Mouse (Mus musculus) limb, embryonic 10.5 days (tissue): ENCODE data around the gene Srd5a1. TPM values are rescaled to one million over a fixed set of nuclear protein-coding genes. Genes with fewer than 3 reads are reported as not detected.

ENCODE experiments used
- DNase-seq: peaks from one replicate; pipeline ENCODE4 v3.0.0-alpha.2; 2017; ENCODE audit warnings: low spot score
- H3K27ac ChIP-seq: fragments of 300-500 bp; sonication (generic); 2 replicates; pipeline ENCODE4 v1.5.1; 2016; ENCODE audit warnings: mild to moderate bottlenecking
- H3K27me3 ChIP-seq: fragments of 300-500 bp; sonication (generic); 2 replicates; pipeline ENCODE4 v1.6.1; 2016; ENCODE audit warnings: low read depth, mild to moderate bottlenecking; ENCODE audit not compliant: poor library complexity, severe bottlenecking
- H3K36me3 ChIP-seq: fragments of 300-500 bp; sonication (generic); 2 replicates; pipeline ENCODE4 v1.6.1; 2016; ENCODE audit warnings: mild to moderate bottlenecking, moderate library complexity
- H3K4me1 ChIP-seq: fragments of 300-500 bp; sonication (generic); 2 replicates; pipeline ENCODE4 v1.6.1; 2016
- H3K4me3 ChIP-seq: fragments of 300-500 bp; sonication (generic); 2 replicates; pipeline ENCODE4 v1.5.1; 2016; ENCODE audit warnings: mild to moderate bottlenecking, moderate library complexity
- H3K9me3 ChIP-seq: fragments of 300-500 bp; sonication (generic); replicated peaks from 2 replicates; pipeline ENCODE4 v1.6.1; 2016; ENCODE audit warnings: mild to moderate bottlenecking
- WGBS: fragments of 180-500 bp; shearing (Covaris S2); methylation state at CpG from one replicate; pipeline ENCODE4 v1.1.7; 2016; 5-methylcytosine and 5-hydroxymethylcytosine counted together
- polyA plus RNA-seq: library from polyadenylated mRNA; unstranded; fragments of >200 nt; fragmentation: Nextera tagmentation; extraction: Ambion mirVana; gene quantifications from 2 replicates; pipeline ENCODE4 v1.2.1, GENCODE M21; 2016

Srd5a1 gene
- polyA plus RNA-seq, 1 experiment from 2014 or later: 29.6 TPM

GRCm38 (mm10) chr13:69531431-69531830, 79.8 kb downstream of the Srd5a1 start:
- no peak for DNase-seq
- Histone ChIP-seq H3K27ac (no peak overlapping the region), H3K9me3 (no peaks in the 10 kb centered on the region), H3K4me3 (peak overlapping the region; percentile 88), H3K36me3 (peaks cover 30% of the 10 kb centered on the region), H3K4me1 (peaks cover 51% of the 10 kb centered on the region), H3K27me3 (no peaks in the 10 kb centered on the region)
- 58% methylated on average over 6 of the region's 6 CpGs for WGBS

- Histone ChIP-seq H3K36me3 (peaks cover 30% of the 10 kb centered on the region), H3K27me3 (no peaks in the 10 kb centered on the region), H3K27ac (no peak overlapping the region), H3K4me3 (peak overlapping the region; percentile 88; the same call in 1 of the 2 replicates), H3K4me1 (peaks cover 51% of the 10 kb centered on the region), H3K9me3 (no peaks in the 10 kb centered on the region)
- 90% methylated on average over 6 of the region's 6 CpGs for WGBS
- DNase-seq: no peak
Observed at GRCm38 (mm10) chr13:69530951-69531350, 80.3 kb downstream of the Srd5a1 start.

- Histone ChIP-seq H3K36me3 (peaks cover 30% of the 10 kb centered on the region), H3K9me3 (no peaks in the 10 kb centered on the region), H3K4me3 (no peak overlapping the region), H3K4me1 (peaks cover 44% of the 10 kb centered on the region), H3K27me3 (no peaks in the 10 kb centered on the region), H3K27ac (no peak overlapping the region)
- no peak for DNase-seq
- 86% methylated on average over 3 of the region's 3 CpGs for WGBS
Observed at GRCm38 (mm10) chr13:69530156-69530555, 81.1 kb downstream of the Srd5a1 start.

GRCm38 (mm10) chr13:69528531-69528930, 82.7 kb downstream of the Srd5a1 start:
- H3K4me3 ChIP-seq: no peak overlapping the region
- peaks cover 50% of the 10 kb centered on the region for H3K4me1 ChIP-seq
- WGBS: 86% methylated on average over 7 of the region's 7 CpGs

GRCm38 (mm10) chr13:69525867-69526266, 85.4 kb downstream of the Srd5a1 start:
- DNase-seq: no peak
- Histone ChIP-seq H3K4me1 (peaks cover 54% of the 10 kb centered on the region), H3K27me3 (no peaks in the 10 kb centered on the region), H3K27ac (no peak overlapping the region), H3K36me3 (peaks cover 29% of the 10 kb centered on the region), H3K4me3 (no peak overlapping the region), H3K9me3 (no peaks in the 10 kb centered on the region)
- WGBS: 82% methylated on average over 4 of the region's 4 CpGs

More at GRCm38 (mm10) chr13:69528531-69528930, 82.7 kb downstream of the Srd5a1 start:
- DNase-seq: no peak
- no peaks in the 10 kb centered on the region for H3K27me3 ChIP-seq
- H3K36me3 ChIP-seq: peaks cover 30% of the 10 kb centered on the region
- H3K27ac ChIP-seq: no peak overlapping the region
- no peaks in the 10 kb centered on the region for H3K9me3 ChIP-seq

GRCm38 (mm10) chr13:69524158-69524530, 87.1 kb downstream of the Srd5a1 start:
- H3K4me3 ChIP-seq: no peak overlapping the region
- H3K27me3 ChIP-seq: no peaks in the 10 kb centered on the region
- 71% methylated on average over 2 of the region's 2 CpGs for WGBS

More at GRCm38 (mm10) chr13:69524158-69524530, 87.1 kb downstream of the Srd5a1 start:
- Histone ChIP-seq H3K9me3 (no peaks in the 10 kb centered on the region), H3K36me3 (peaks cover 12% of the 10 kb centered on the region), H3K27ac (no peak overlapping the region), H3K4me1 (peaks cover 49% of the 10 kb centered on the region)
- no peak for DNase-seq

Other genes with a start within 250 kb of the Srd5a1 start
- gene Nsun2, start 77.7 kb downstream of the Srd5a1 start, polyA plus RNA-seq: 172 and 198 TPM in 2 replicates
- gene Tent4a, start 76.8 kb downstream of the Srd5a1 start, polyA plus RNA-seq: 6.0 TPM in 2 replicates
- gene Ube2ql1, start 128.4 kb upstream of the Srd5a1 start, polyA plus RNA-seq: 0.39 and 0.40 TPM in 2 replicates
- gene Med10, start 191.0 kb upstream of the Srd5a1 start, polyA plus RNA-seq: 170 TPM in 2 replicates